Mouse (Mus musculus): ENCODE results near the gene Fam53b. TPM values are rescaled to one million over a fixed set of nuclear protein-coding genes. Genes with fewer than 3 reads are reported as not detected.

The Fam53b gene
- total RNA-seq, 2 experiments from 2014 or later: 41.2 to 71.7 TPM

GRCm38 (mm10) chr7:132811716-132812618 lies 1.7 kb downstream of the Fam53b start:
- DNase-seq (ENCODE audit: low spot score in 2 of 2): peak in 1 of 2 experiments; percentile 45

GRCm38 (mm10) chr7:132810879-132811278 lies 2.8 kb downstream of the Fam53b start:
- peak; percentile 93 to 95 for DNase-seq (ENCODE audit: low spot score in 2 of 2)

GRCm38 (mm10) chr7:132810368-132810767 lies 3.3 kb downstream of the Fam53b start:
- DNase-seq (ENCODE audit: low spot score in 2 of 2): peak in 1 of 2 experiments; percentile 44

GRCm38 (mm10) chr7:132809721-132810120 lies 4.0 kb downstream of the Fam53b start:
- no peak for DNase-seq (ENCODE audit: low spot score in 2 of 2)

GRCm38 (mm10) chr7:132808841-132809682 lies 4.6 kb downstream of the Fam53b start:
- no peak for DNase-seq (ENCODE audit: low spot score in 2 of 2)

GRCm38 (mm10) chr7:132808051-132808796 lies 5.5 kb downstream of the Fam53b start:
- no peak for DNase-seq (ENCODE audit: low spot score in 2 of 2)

GRCm38 (mm10) chr7:132806926-132807857 lies 6.5 kb downstream of the Fam53b start:
- no peak for DNase-seq (ENCODE audit: low spot score in 2 of 2)

- DNase-seq (ENCODE audit: low spot score in 2 of 2): no peak
Measured at GRCm38 (mm10) chr7:132806286-132806685, 7.4 kb downstream of the Fam53b start.

GRCm38 (mm10) chr7:132804951-132805350 lies 8.7 kb downstream of the Fam53b start:
- no peak for DNase-seq (ENCODE audit: low spot score in 2 of 2)

- no peak for DNase-seq (ENCODE audit: low spot score in 2 of 2)
Measured at GRCm38 (mm10) chr7:132804461-132804860, 9.2 kb downstream of the Fam53b start.

GRCm38 (mm10) chr7:132803962-132804361 lies 9.7 kb downstream of the Fam53b start:
- DNase-seq (ENCODE audit: low spot score in 2 of 2): no peak

GRCm38 (mm10) chr7:132803336-132803735 lies 10.3 kb downstream of the Fam53b start:
- no peak for DNase-seq (ENCODE audit: low spot score in 2 of 2)

GRCm38 (mm10) chr7:132802691-132803090 lies 11.0 kb downstream of the Fam53b start:
- DNase-seq (ENCODE audit: low spot score in 2 of 2): no peak

- no peak for DNase-seq (ENCODE audit: low spot score in 2 of 2)
Measured at GRCm38 (mm10) chr7:132802066-132802465, 11.6 kb downstream of the Fam53b start.

- no peak for DNase-seq (ENCODE audit: low spot score in 2 of 2)
Measured at GRCm38 (mm10) chr7:132801509-132801908, 12.2 kb downstream of the Fam53b start.

GRCm38 (mm10) chr7:132800868-132801267 lies 12.8 kb downstream of the Fam53b start:
- no peak for DNase-seq (ENCODE audit: low spot score in 2 of 2)

GRCm38 (mm10) chr7:132799119-132800016 lies 14.3 kb downstream of the Fam53b start:
- DNase-seq (ENCODE audit: low spot score in 2 of 2): no peak

- no peak for DNase-seq (ENCODE audit: low spot score in 2 of 2)
Measured at GRCm38 (mm10) chr7:132795141-132795540, 18.5 kb downstream of the Fam53b start.

- DNase-seq (ENCODE audit: low spot score in 2 of 2): no peak
Measured at GRCm38 (mm10) chr7:132793467-132793866, 20.2 kb downstream of the Fam53b start.

Measured in adrenal gland, adult 18-20 months (tissue).